Comparison of ENCODE assay signal across 9 mouse cellular contexts in the genomic region with DNA sequence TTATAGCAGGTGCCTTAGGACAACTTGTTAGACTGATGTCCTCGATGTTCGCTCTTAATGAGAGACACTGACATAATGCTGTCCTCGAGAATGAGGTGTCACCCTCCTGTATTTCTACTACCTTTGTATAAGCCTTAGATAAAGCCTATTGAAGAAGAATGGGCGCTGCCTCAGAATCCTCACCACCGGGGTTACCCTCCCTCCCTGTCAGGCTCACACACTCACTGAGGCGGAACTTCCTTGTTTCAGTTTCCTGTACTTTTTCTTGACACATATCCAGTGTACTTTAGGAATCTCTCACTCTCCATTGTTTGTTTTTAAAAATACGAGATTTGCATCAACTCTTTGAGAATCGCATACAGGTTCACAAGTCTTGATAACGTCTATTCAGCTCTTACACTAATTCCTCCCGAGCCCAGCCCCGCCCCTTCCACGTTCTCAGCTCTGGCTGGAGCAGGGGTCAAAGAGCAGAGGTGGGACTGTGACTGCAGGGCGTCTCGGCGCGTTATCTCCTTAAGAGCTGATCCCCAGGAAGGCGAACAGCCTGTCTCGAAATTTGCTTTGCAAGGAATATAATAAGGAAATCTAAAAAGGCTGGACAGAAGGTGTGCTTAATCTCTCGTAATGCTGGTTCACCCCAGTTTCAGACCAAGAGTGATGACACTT. TPM values are rescaled to one million over a fixed set of nuclear protein-coding genes. Genes with fewer than 3 reads are reported as not detected.
A peak's percentile ranks its signal among the peaks of the same experiment; 100 is the strongest.
DNase-seq lines count a peak whose midpoint lies in the region; ATAC-seq lines count a peak whose summit lies in the region.
"Had no signal": no experiment of that assay in that cellular context is flagged by ENCODE, and none has a peak within 500 bp of the region (broad histone marks: within the 10 kb centered on the region; RNA-seq: fewer than 3 reads in every experiment).

No protein-coding gene starts in this region.

- no peak for ATAC-seq in erythroblast, adult 5-6 weeks (replicated peaks; ENCODE audit: low FRiP score, poor library complexity, severe bottlenecking)
- ATAC-seq in hindbrain, embryonic 15.5 days (ENCODE audit: low FRiP score, low read depth): no peak
- ATAC-seq in monocyte, adult 5-6 weeks (replicated peaks; ENCODE audit: insufficient number of reproducible peaks, low FRiP score, low TSS enrichment, poor library complexity, severe bottlenecking): peak; percentile 59; the same call in 1 of the 2 replicates

- DNase-seq in embryonic facial prominence, embryonic 10.5 days (ENCODE audit: low spot score): peak; percentile 27
- DNase-seq in liver: peak; percentile 36
- DNase-seq in frontal cortex, postnatal 25 days (ENCODE audit: low spot score in 2 of 2): no peak
- DNase-seq in gastrocnemius, postnatal 14 days: no peak

- H3K27me3 ChIP-seq in erythroblast, embryonic 14.5 days (ENCODE audit: control insufficient read depth): no peaks in the 10 kb centered on the region
- no peaks in the 10 kb centered on the region for H3K27me3 ChIP-seq in embryonic facial prominence, embryonic 10.5 days (replicated peaks; ENCODE audit: low read depth, poor library complexity, severe bottlenecking)
- peaks cover 4% of the 10 kb centered on the region; the same call in 1 of the 2 replicates for H3K27me3 ChIP-seq in hindbrain, embryonic 15.5 days

- H3K9ac ChIP-seq in hindbrain, embryonic 15.5 days: no peak overlapping the region

- H3K9me3 ChIP-seq in erythroblast, embryonic 14.5 days (ENCODE audit: control insufficient read depth, low read length): peaks cover 2% of the 10 kb centered on the region; the same call in 1 of the 2 replicates
- no peaks in the 10 kb centered on the region for H3K9me3 ChIP-seq in embryonic facial prominence, embryonic 10.5 days
- no peaks in the 10 kb centered on the region for H3K9me3 ChIP-seq in hindbrain, embryonic 15.5 days

- H3K4me3 ChIP-seq in erythroblast, embryonic 14.5 days (replicated peaks): peak overlapping the region; percentile 34
- H3K4me3 ChIP-seq in embryonic facial prominence, embryonic 10.5 days: peak overlapping the region; percentile 51
- H3K4me3 ChIP-seq in hindbrain, embryonic 15.5 days: peak overlapping the region; percentile 28

- no peak overlapping the region for H3K27ac ChIP-seq in embryonic facial prominence, embryonic 10.5 days (replicated peaks)
- H3K27ac ChIP-seq in hindbrain, embryonic 15.5 days (replicated peaks): no peak overlapping the region

- peaks cover 3% of the 10 kb centered on the region; the same call in 1 of the 2 replicates for H3K4me1 ChIP-seq in erythroblast, embryonic 14.5 days (ENCODE audit: control insufficient read depth)
- peaks cover 8% of the 10 kb centered on the region for H3K4me1 ChIP-seq in embryonic facial prominence, embryonic 10.5 days
- no peaks in the 10 kb centered on the region for H3K4me1 ChIP-seq in hindbrain, embryonic 15.5 days (replicated peaks)

- intact Hi-C loops in gastrocnemius, postnatal 14 days (cut with DNase I; ENCODE audit: low total_unique reads): no loop called here

- H3K4me2 ChIP-seq in hindbrain, embryonic 15.5 days: peak overlapping the region; percentile 55

- no peaks in the 10 kb centered on the region for H3K36me3 ChIP-seq in erythroblast, embryonic 14.5 days (ENCODE audit: control insufficient read depth)
- no peaks in the 10 kb centered on the region for H3K36me3 ChIP-seq in embryonic facial prominence, embryonic 10.5 days (replicated peaks)
- H3K36me3 ChIP-seq in hindbrain, embryonic 15.5 days: no peaks in the 10 kb centered on the region

- WGBS in embryonic facial prominence, embryonic 10.5 days: 13% methylated on average over 19 of the region's 19 CpGs
- 11% methylated on average over 19 of the region's 19 CpGs for WGBS in hindbrain, embryonic 15.5 days

RNA-seq across cellular contexts. Expression of a gene that starts 4.9 kb away (rescaled TPM):
- polyA plus RNA-seq in erythroblast, embryonic 14.5 days (2012): 0.03 TPM in 1 of 2 replicates, not detected in the other
- total RNA-seq in erythroblast, adult 5-6 weeks (2015; ENCODE audit: low replicate concordance): not detected in 2 replicates
- not detected in 2 replicates for total RNA-seq in erythroblast, adult 5-6 weeks (2017; ENCODE audit: low replicate concordance)
- not detected in 2 replicates for polyA plus RNA-seq in embryonic facial prominence, embryonic 10.5 days (2016; fragmentation: Nextera tagmentation; extraction: Ambion mirVana)
- not detected in 2 replicates for polyA plus RNA-seq in hindbrain, embryonic 15.5 days (2015; fragmentation: Nextera tagmentation; extraction: Ambion mirVana)
- total RNA-seq in monocyte, adult 5-6 weeks (2017): not detected in 3 replicates
- under 1 TPM; 0.13 to 0.25 TPM for total RNA-seq in gastrocnemius, postnatal 14 days (2021)
- polyA plus RNA-seq: C2C12 had no signal

RNA-seq across cellular contexts. Expression of a gene that starts 39.1 kb away (rescaled TPM):
- not detected in 2 replicates for polyA plus RNA-seq in erythroblast, embryonic 14.5 days (2012)
- total RNA-seq in erythroblast, adult 5-6 weeks (2015; ENCODE audit: low replicate concordance): not detected in 2 replicates
- total RNA-seq in erythroblast, adult 5-6 weeks (2017; ENCODE audit: low replicate concordance): not detected in 2 replicates
- 0.14 and 0.25 TPM in 2 replicates for polyA plus RNA-seq in embryonic facial prominence, embryonic 10.5 days (2016; fragmentation: Nextera tagmentation; extraction: Ambion mirVana)
- polyA plus RNA-seq in hindbrain, embryonic 15.5 days (2015; fragmentation: Nextera tagmentation; extraction: Ambion mirVana): 1.8 and 2.5 TPM in 2 replicates
- total RNA-seq in monocyte, adult 5-6 weeks (2017): not detected in 3 replicates
- not detected for total RNA-seq in gastrocnemius, postnatal 14 days (2021)
- polyA plus RNA-seq: C2C12 had no signal

Comparison
In these comparisons a context has a peak if more than half of its experiments do, and no peak if none do; other contexts are left out.
1. DNase-seq: peak in embryonic facial prominence, embryonic 10.5 days (single experiment) and liver (single experiment); none in frontal cortex, postnatal 25 days (0 of 2) and gastrocnemius, postnatal 14 days (single experiment).
2. Peak in every context shown above with its lines, with median percentiles within 50 percentile points of each other: H3K4me3 ChIP-seq.